Mouse (Mus musculus): ENCODE measurements around the gene Fbxo28. TPM values are rescaled to one million over a fixed set of nuclear protein-coding genes. Genes with fewer than 3 reads are reported as not detected.

Fbxo28 gene
- polyA plus RNA-seq, 1 experiment from 2014 or later, result 21.1 TPM

- Histone ChIP-seq H3K27me3 (ENCODE audit: control insufficient read depth, insufficient read depth, low read depth, low read length) (no peaks in the 10 kb centered on the region), H3K27ac (ENCODE audit: low read length) (no peak overlapping the region), H3K4me2 (ENCODE audit: low read length) (no peak overlapping the region), H3K4me1 (ENCODE audit: control insufficient read depth, insufficient read depth, low read length) (no peaks in the 10 kb centered on the region), H3K4me3 (ENCODE audit: low read depth, low read length) (no peak overlapping the region), H3K36me3 (ENCODE audit: control insufficient read depth, insufficient read depth, low read length) (no peaks in the 10 kb centered on the region), H3K9ac (ENCODE audit: low read depth, low read length) (no peak overlapping the region), H3K9me3 (replicated peaks; ENCODE audit: control insufficient read depth, low read length, poor library complexity, severe bottlenecking) (no peaks in the 10 kb centered on the region)
- 36% methylated on average over 2 of the region's 2 CpGs for WGBS
- ATAC-seq, result no peak
Observed at GRCm38 (mm10) chr1:182288601-182289000, 52.8 kb downstream of the Fbxo28 start.

- Histone ChIP-seq H3K4me2 (ENCODE audit: low read length) (no peak overlapping the region), H3K27ac (ENCODE audit: low read length) (no peak overlapping the region), H3K4me1 (ENCODE audit: control insufficient read depth, insufficient read depth, low read length) (peaks cover 4% of the 10 kb centered on the region; the same call in 1 of the 2 replicates), H3K9ac (ENCODE audit: low read depth, low read length) (no peak overlapping the region), H3K9me3 (replicated peaks; ENCODE audit: control insufficient read depth, low read length, poor library complexity, severe bottlenecking) (no peaks in the 10 kb centered on the region), H3K27me3 (ENCODE audit: control insufficient read depth, insufficient read depth, low read depth, low read length) (no peaks in the 10 kb centered on the region), H3K36me3 (ENCODE audit: control insufficient read depth, insufficient read depth, low read length) (no peaks in the 10 kb centered on the region), H3K4me3 (ENCODE audit: low read depth, low read length) (no peak overlapping the region)
- WGBS, result 71% methylated on average over 7 of the region's 7 CpGs
- no peak for ATAC-seq
Observed at GRCm38 (mm10) chr1:182287781-182288180, 53.6 kb downstream of the Fbxo28 start.

GRCm38 (mm10) chr1:182284795-182285194 is 56.6 kb downstream of the Fbxo28 start:
- H3K9ac ChIP-seq (ENCODE audit: low read depth, low read length), result no peak overlapping the region
- peaks cover 23% of the 10 kb centered on the region for H3K4me1 ChIP-seq (ENCODE audit: control insufficient read depth, insufficient read depth, low read length)
- H3K4me2 ChIP-seq (ENCODE audit: low read length), result no peak overlapping the region
- H3K27me3 ChIP-seq (ENCODE audit: control insufficient read depth, insufficient read depth, low read depth, low read length), result no peaks in the 10 kb centered on the region
- H3K36me3 ChIP-seq (ENCODE audit: control insufficient read depth, insufficient read depth, low read length), result no peaks in the 10 kb centered on the region
- no peak for ATAC-seq
- WGBS, result 93% methylated on average over 2 of the region's 2 CpGs
- no peaks in the 10 kb centered on the region for H3K9me3 ChIP-seq (replicated peaks; ENCODE audit: control insufficient read depth, low read length, poor library complexity, severe bottlenecking)
- no peak overlapping the region for H3K4me3 ChIP-seq (ENCODE audit: low read depth, low read length)
- no peak overlapping the region for H3K27ac ChIP-seq (ENCODE audit: low read length)

DNA sequence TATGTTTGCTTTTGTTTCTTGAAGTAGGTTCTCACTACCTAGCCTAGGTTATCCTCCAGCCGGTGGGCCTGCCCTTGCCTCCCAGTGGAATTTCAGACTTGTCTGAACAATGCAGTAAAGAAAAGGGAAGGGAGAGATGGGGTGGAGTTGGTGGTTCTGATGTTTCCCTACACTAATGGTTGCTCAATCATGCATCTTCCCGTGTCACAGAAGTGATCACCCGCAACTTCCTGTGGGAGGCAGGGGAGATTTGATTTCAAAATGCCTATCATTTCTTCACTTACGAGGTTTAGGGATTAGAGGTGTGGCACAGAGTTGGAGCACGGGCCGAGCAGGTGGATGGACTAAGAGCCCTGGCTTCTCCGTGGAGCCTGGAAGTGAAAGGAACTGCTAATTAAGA is 58.2 kb downstream of the Fbxo28 start:
- Histone ChIP-seq H3K27me3 (ENCODE audit: control insufficient read depth, insufficient read depth, low read depth, low read length) (no peaks in the 10 kb centered on the region), H3K9me3 (replicated peaks; ENCODE audit: control insufficient read depth, low read length, poor library complexity, severe bottlenecking) (no peaks in the 10 kb centered on the region), H3K4me2 (ENCODE audit: low read length) (peak overlapping the region; percentile 78), H3K27ac (ENCODE audit: low read length) (no peak overlapping the region), H3K4me1 (ENCODE audit: control insufficient read depth, insufficient read depth, low read length) (peaks cover 23% of the 10 kb centered on the region), H3K9ac (ENCODE audit: low read depth, low read length) (no peak overlapping the region; the same call in 1 of the 2 replicates), H3K36me3 (ENCODE audit: control insufficient read depth, insufficient read depth, low read length) (peaks cover 4% of the 10 kb centered on the region; the same call in 1 of the 2 replicates), H3K4me3 (ENCODE audit: low read depth, low read length) (peak overlapping the region; percentile 73)
- 22% methylated on average over 7 of the region's 7 CpGs for whole genome bisulfite sequencing
- ATAC-seq, result no peak

- H3K27ac ChIP-seq (ENCODE audit: low read length), result peak within 1 kb of the TSS; percentile 76
- WGBS, result under 1% methylated on average over 74 of the region's 94 CpGs
Observed at GRCm38 (mm10) chr1:182282091-182283075, 59.0 kb downstream of the Fbxo28 start, which contains the start of gene Degs1. Gene Degs1, minus strand, starts transcription at chr1:182282804.

GRCm38 (mm10) chr1:182281251-182281711 is 60.1 kb downstream of the Fbxo28 start:
- ATAC-seq, result no peak
- H3K36me3 ChIP-seq (ENCODE audit: control insufficient read depth, insufficient read depth, low read length), result peaks cover 18% of the 10 kb centered on the region
- H3K4me3 ChIP-seq (ENCODE audit: low read depth, low read length), result peak overlapping the region; percentile 73
- WGBS, result 25% methylated on average over 9 of the region's 9 CpGs
- H3K9me3 ChIP-seq (replicated peaks; ENCODE audit: control insufficient read depth, low read length, poor library complexity, severe bottlenecking), result no peaks in the 10 kb centered on the region
- peak overlapping the region; percentile 78 for H3K4me2 ChIP-seq (ENCODE audit: low read length)
- no peak overlapping the region for H3K27ac ChIP-seq (ENCODE audit: low read length)
- peak overlapping the region; percentile 95 for H3K9ac ChIP-seq (ENCODE audit: low read depth, low read length)
- H3K27me3 ChIP-seq (ENCODE audit: control insufficient read depth, insufficient read depth, low read depth, low read length), result no peaks in the 10 kb centered on the region
- H3K4me1 ChIP-seq (ENCODE audit: control insufficient read depth, insufficient read depth, low read length), result peaks cover 23% of the 10 kb centered on the region

More at GRCm38 (mm10) chr1:182282091-182283075, 59.0 kb downstream of the Fbxo28 start, which contains the start of gene Degs1:
- H3K9ac ChIP-seq (ENCODE audit: low read depth, low read length), result peak within 1 kb of the TSS; percentile 95
- H3K4me1 ChIP-seq (ENCODE audit: control insufficient read depth, insufficient read depth, low read length), result peaks cover 23% of the 10 kb centered on the region
- peaks cover 7% of the 10 kb centered on the region for H3K36me3 ChIP-seq (ENCODE audit: control insufficient read depth, insufficient read depth, low read length)
- peak within 1 kb of the TSS; percentile 73 for H3K4me3 ChIP-seq (ENCODE audit: low read depth, low read length)
- ATAC-seq, result peak; percentile 94
- no peaks in the 10 kb centered on the region for H3K27me3 ChIP-seq (ENCODE audit: control insufficient read depth, insufficient read depth, low read depth, low read length)
- peak within 1 kb of the TSS; percentile 78 for H3K4me2 ChIP-seq (ENCODE audit: low read length)
- H3K9me3 ChIP-seq (replicated peaks; ENCODE audit: control insufficient read depth, low read length, poor library complexity, severe bottlenecking), result no peaks in the 10 kb centered on the region

DNA sequence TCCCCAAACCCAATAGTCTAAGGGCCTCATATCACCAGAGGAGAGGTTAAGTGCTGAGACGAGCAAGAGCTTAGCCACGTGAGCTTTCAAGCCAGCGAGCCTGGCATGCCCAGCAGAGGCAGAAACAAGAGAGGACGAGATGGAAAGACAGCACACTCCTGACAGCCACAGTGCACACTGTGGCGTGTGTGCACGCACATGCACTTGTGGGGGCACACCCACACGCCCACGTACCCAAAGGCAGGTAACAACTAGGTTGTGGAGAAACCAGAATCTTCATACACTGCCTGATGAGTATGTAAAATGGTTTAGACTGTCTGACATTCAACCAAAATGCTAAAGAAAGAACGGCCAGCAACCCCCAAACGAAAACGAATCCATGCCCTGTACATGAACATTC is 60.9 kb downstream of the Fbxo28 start:
- Histone ChIP-seq H3K27me3 (ENCODE audit: control insufficient read depth, insufficient read depth, low read depth, low read length) (no peaks in the 10 kb centered on the region), H3K4me1 (ENCODE audit: control insufficient read depth, insufficient read depth, low read length) (peaks cover 23% of the 10 kb centered on the region), H3K36me3 (ENCODE audit: control insufficient read depth, insufficient read depth, low read length) (peaks cover 23% of the 10 kb centered on the region), H3K27ac (ENCODE audit: low read length) (no peak overlapping the region), H3K9ac (ENCODE audit: low read depth, low read length) (0 out of 2 replicates have a peak overlapping the region, but pooled peaks have one; percentile 95), H3K4me2 (ENCODE audit: low read length) (peak overlapping the region; percentile 78), H3K9me3 (replicated peaks; ENCODE audit: control insufficient read depth, low read length, poor library complexity, severe bottlenecking) (no peaks in the 10 kb centered on the region), H3K4me3 (ENCODE audit: low read depth, low read length) (peak overlapping the region; percentile 73)
- ATAC-seq, result no peak
- WGBS, result 58% methylated on average over 11 of the region's 11 CpGs

DNA sequence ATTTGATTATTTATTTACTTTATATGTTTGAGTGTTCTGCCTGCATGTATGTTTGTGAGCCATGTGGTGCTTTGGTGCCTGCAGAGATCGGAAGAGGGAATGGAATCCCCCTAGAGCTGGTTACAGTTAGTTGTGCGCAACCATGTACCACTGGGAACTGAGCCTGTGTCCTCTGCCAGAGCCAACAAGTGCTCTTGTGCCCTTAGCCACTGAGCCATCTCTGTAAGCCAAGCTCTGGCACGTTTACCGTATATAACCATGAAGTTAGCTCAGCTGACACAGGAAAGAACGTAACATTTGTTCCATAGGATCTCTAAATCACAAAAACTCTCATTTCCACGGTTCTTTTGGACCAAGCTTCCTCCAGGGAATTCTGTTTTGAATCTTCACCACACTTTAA is 61.4 kb downstream of the Fbxo28 start:
- Histone ChIP-seq H3K4me3 (ENCODE audit: low read depth, low read length) (no peak overlapping the region), H3K36me3 (ENCODE audit: control insufficient read depth, insufficient read depth, low read length) (peaks cover 24% of the 10 kb centered on the region), H3K4me1 (ENCODE audit: control insufficient read depth, insufficient read depth, low read length) (peaks cover 23% of the 10 kb centered on the region), H3K27ac (ENCODE audit: low read length) (no peak overlapping the region), H3K9ac (ENCODE audit: low read depth, low read length) (no peak overlapping the region), H3K4me2 (ENCODE audit: low read length) (peak overlapping the region; percentile 78; the same call in 1 of the 2 replicates), H3K9me3 (replicated peaks; ENCODE audit: control insufficient read depth, low read length, poor library complexity, severe bottlenecking) (no peaks in the 10 kb centered on the region), H3K27me3 (ENCODE audit: control insufficient read depth, insufficient read depth, low read depth, low read length) (no peaks in the 10 kb centered on the region)
- WGBS, result 88% methylated on average over 6 of the region's 6 CpGs
- no peak for ATAC-seq

DNA sequence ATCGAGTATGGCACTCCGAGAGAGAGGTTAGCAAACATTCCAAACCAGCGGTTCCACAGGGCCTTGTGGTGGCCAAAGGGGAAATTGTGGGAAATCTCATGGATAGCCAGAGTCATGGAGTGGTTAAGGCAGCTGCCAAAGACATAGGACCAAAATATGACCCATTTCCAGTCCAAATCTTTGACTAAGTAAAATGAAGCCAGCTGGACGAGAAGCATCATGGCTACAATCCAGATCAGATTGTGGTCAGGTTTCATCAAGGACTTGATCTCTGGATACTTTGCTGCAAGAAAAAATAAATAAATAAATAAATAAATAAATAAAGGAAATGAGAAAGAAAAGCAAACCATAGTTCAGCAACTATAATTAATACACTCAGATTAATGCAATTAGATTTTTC is 62.0 kb downstream of the Fbxo28 start:
- H3K36me3 ChIP-seq (ENCODE audit: control insufficient read depth, insufficient read depth, low read length), result peaks cover 26% of the 10 kb centered on the region
- 98% methylated on average over 4 of the region's 4 CpGs for WGBS

More for the DNA sequence above, 62.0 kb downstream of the Fbxo28 start:
- Histone ChIP-seq H3K4me3 (ENCODE audit: low read depth, low read length) (no peak overlapping the region), H3K9ac (ENCODE audit: low read depth, low read length) (no peak overlapping the region), H3K27ac (ENCODE audit: low read length) (no peak overlapping the region), H3K4me2 (ENCODE audit: low read length) (no peak overlapping the region), H3K9me3 (replicated peaks; ENCODE audit: control insufficient read depth, low read length, poor library complexity, severe bottlenecking) (no peaks in the 10 kb centered on the region), H3K27me3 (ENCODE audit: control insufficient read depth, insufficient read depth, low read depth, low read length) (no peaks in the 10 kb centered on the region), H3K4me1 (ENCODE audit: control insufficient read depth, insufficient read depth, low read length) (peaks cover 23% of the 10 kb centered on the region)
- ATAC-seq, result no peak

All from midbrain, embryonic 16.5 days (tissue).